Mouse (Mus musculus): ENCODE measurements around the gene Ccdc40. TPM values are rescaled to one million over a fixed set of nuclear protein-coding genes. Genes with fewer than 3 reads are reported as not detected.

Ccdc40 gene
- polyA plus RNA-seq, 1 experiment = 17.0 TPM

GRCm38 (mm10) chr11:119209371-119210025, 18.9 kb upstream of the Ccdc40 start:
- DNase-seq (ENCODE audit: low read depth) = peak; percentile 84
- no peak for TF ChIP-seq CTCF (IDR thresholded peaks at IDR 0.05; ENCODE audit: borderline replicate concordance, extremely low read depth, insufficient read depth, insufficient read length)

- DNase-seq (ENCODE audit: low read depth) = peak; percentile 85
- no peak for TF ChIP-seq CTCF (IDR thresholded peaks at IDR 0.05; ENCODE audit: borderline replicate concordance, extremely low read depth, insufficient read depth, insufficient read length)
- TF ChIP-seq POLR2A (IDR thresholded peaks at IDR 0.05; ENCODE audit: borderline replicate concordance, extremely low read depth, insufficient read depth, insufficient read length, poor library complexity, severe bottlenecking) = no peak
Observed at GRCm38 (mm10) chr11:119210321-119211100, 17.9 kb upstream of the Ccdc40 start.

GRCm38 (mm10) chr11:119211604-119212309, 16.6 kb upstream of the Ccdc40 start:
- no peak for DNase-seq (ENCODE audit: low read depth)

GRCm38 (mm10) chr11:119213166-119213885, 15.0 kb upstream of the Ccdc40 start:
- TF ChIP-seq CTCF (IDR thresholded peaks at IDR 0.05; ENCODE audit: borderline replicate concordance, extremely low read depth, insufficient read depth, insufficient read length) = no peak
- TF ChIP-seq POLR2A (IDR thresholded peaks at IDR 0.05; ENCODE audit: borderline replicate concordance, extremely low read depth, insufficient read depth, insufficient read length, poor library complexity, severe bottlenecking) = no peak
- DNase-seq (ENCODE audit: low read depth) = no peak

More at GRCm38 (mm10) chr11:119211604-119212309, 16.6 kb upstream of the Ccdc40 start:
- TF ChIP-seq POLR2A (IDR thresholded peaks at IDR 0.05; ENCODE audit: borderline replicate concordance, extremely low read depth, insufficient read depth, insufficient read length, poor library complexity, severe bottlenecking) (no peak), CTCF (IDR thresholded peaks at IDR 0.05; ENCODE audit: borderline replicate concordance, extremely low read depth, insufficient read depth, insufficient read length) (no peak)

- DNase-seq (ENCODE audit: low read depth) = peak; percentile 79
- TF ChIP-seq POLR2A (IDR thresholded peaks at IDR 0.05; ENCODE audit: borderline replicate concordance, extremely low read depth, insufficient read depth, insufficient read length, poor library complexity, severe bottlenecking) (no peak), CTCF (IDR thresholded peaks at IDR 0.05; ENCODE audit: borderline replicate concordance, extremely low read depth, insufficient read depth, insufficient read length) (peak; percentile 38; the same call in 1 of the 2 replicates)
Observed at GRCm38 (mm10) chr11:119215038-119215904, 13.1 kb upstream of the Ccdc40 start.

- DNase-seq (ENCODE audit: low read depth) = peak; percentile 53
- no peak for TF ChIP-seq POLR2A (IDR thresholded peaks at IDR 0.05; ENCODE audit: borderline replicate concordance, extremely low read depth, insufficient read depth, insufficient read length, poor library complexity, severe bottlenecking)
- no peak for TF ChIP-seq CTCF (IDR thresholded peaks at IDR 0.05; ENCODE audit: borderline replicate concordance, extremely low read depth, insufficient read depth, insufficient read length)
Observed at GRCm38 (mm10) chr11:119215905-119216507, 12.4 kb upstream of the Ccdc40 start.

- TF ChIP-seq POLR2A (IDR thresholded peaks at IDR 0.05; ENCODE audit: borderline replicate concordance, extremely low read depth, insufficient read depth, insufficient read length, poor library complexity, severe bottlenecking) (no peak), CTCF (IDR thresholded peaks at IDR 0.05; ENCODE audit: borderline replicate concordance, extremely low read depth, insufficient read depth, insufficient read length) (no peak)
- DNase-seq (ENCODE audit: low read depth) = no peak
Observed at GRCm38 (mm10) chr11:119217861-119218260, 10.5 kb upstream of the Ccdc40 start.

GRCm38 (mm10) chr11:119219816-119220465, 8.4 kb upstream of the Ccdc40 start:
- peak; percentile 91 for DNase-seq (ENCODE audit: low read depth)
- TF ChIP-seq POLR2A (IDR thresholded peaks at IDR 0.05; ENCODE audit: borderline replicate concordance, extremely low read depth, insufficient read depth, insufficient read length, poor library complexity, severe bottlenecking) (no peak), CTCF (IDR thresholded peaks at IDR 0.05; ENCODE audit: borderline replicate concordance, extremely low read depth, insufficient read depth, insufficient read length) (no peak)

GRCm38 (mm10) chr11:119221812-119222510, 6.4 kb upstream of the Ccdc40 start:
- no peak for DNase-seq (ENCODE audit: low read depth)
- no peak for TF ChIP-seq CTCF (IDR thresholded peaks at IDR 0.05; ENCODE audit: borderline replicate concordance, extremely low read depth, insufficient read depth, insufficient read length)
- no peak for TF ChIP-seq POLR2A (IDR thresholded peaks at IDR 0.05; ENCODE audit: borderline replicate concordance, extremely low read depth, insufficient read depth, insufficient read length, poor library complexity, severe bottlenecking)

All from brain, embryonic 14.5 days (tissue).